Mouse (Mus musculus): ENCODE measurements at regions not wholly inside any gene's neighbourhood (a gene's known extent, or its start where the extent isn't known, plus 50 kb on each side); places are given as distances from the start of the nearest gene placed in this dataset.
A peak's percentile ranks its signal among the peaks of the same experiment; 100 is the strongest.

GRCm38 (mm10) chr12:112403688-112404240 lies 85.5 kb upstream of the A530016L24Rik start:
- no peak for TF ChIP-seq CTCF (IDR thresholded peaks at IDR 0.05; ENCODE audit: borderline replicate concordance, insufficient read depth, low read depth, low read length)
- TF ChIP-seq POLR2A (IDR thresholded peaks at IDR 0.05; ENCODE audit: borderline replicate concordance, insufficient read depth, low read length) = no peak
- WGBS = 92% methylated on average over 11 of the region's 11 CpGs
- Histone ChIP-seq H3K27me3 (ENCODE audit: control insufficient read depth, insufficient read depth, low read length) (no peaks in the 10 kb centered on the region), H3K27ac (ENCODE audit: insufficient read depth, low read length) (no peak overlapping the region), H3K4me3 (replicated peaks; ENCODE audit: insufficient read depth, low read depth, low read length) (no peak overlapping the region), H3K4me1 (ENCODE audit: control insufficient read depth, insufficient read depth, low read length) (no peaks in the 10 kb centered on the region)
- DNase-seq = no peak

- H3K27me3 ChIP-seq (ENCODE audit: control insufficient read depth, insufficient read depth, low read length) = no peaks in the 10 kb centered on the region
- 88% methylated on average over 12 of the region's 12 CpGs for WGBS
- no peak overlapping the region for H3K27ac ChIP-seq (ENCODE audit: insufficient read depth, low read length)
- TF ChIP-seq POLR2A (IDR thresholded peaks at IDR 0.05; ENCODE audit: borderline replicate concordance, insufficient read depth, low read length) = no peak
- DNase-seq = no peak
- H3K4me1 ChIP-seq (ENCODE audit: control insufficient read depth, insufficient read depth, low read length) = no peaks in the 10 kb centered on the region
- no peak overlapping the region for H3K4me3 ChIP-seq (replicated peaks; ENCODE audit: insufficient read depth, low read depth, low read length)
These were observed 84.9 kb upstream of the A530016L24Rik start for GRCm38 (mm10) chr12:112404338-112404737.

GRCm38 (mm10) chr12:112405781-112406213 lies 83.5 kb upstream of the A530016L24Rik start:
- Histone ChIP-seq H3K27me3 (ENCODE audit: control insufficient read depth, insufficient read depth, low read length) (no peaks in the 10 kb centered on the region), H3K27ac (ENCODE audit: insufficient read depth, low read length) (no peak overlapping the region), H3K4me1 (ENCODE audit: control insufficient read depth, insufficient read depth, low read length) (no peaks in the 10 kb centered on the region), H3K4me3 (replicated peaks; ENCODE audit: insufficient read depth, low read depth, low read length) (no peak overlapping the region)
- TF ChIP-seq POLR2A (IDR thresholded peaks at IDR 0.05; ENCODE audit: borderline replicate concordance, insufficient read depth, low read length) (no peak), CTCF (IDR thresholded peaks at IDR 0.05; ENCODE audit: borderline replicate concordance, insufficient read depth, low read depth, low read length) (no peak)
- no peak for DNase-seq
- WGBS = 84% methylated on average over 12 of the region's 12 CpGs

GRCm38 (mm10) chr12:112411612-112412350 lies 77.5 kb upstream of the A530016L24Rik start:
- Histone ChIP-seq H3K4me3 (replicated peaks; ENCODE audit: insufficient read depth, low read depth, low read length) (no peak overlapping the region), H3K4me1 (ENCODE audit: control insufficient read depth, insufficient read depth, low read length) (no peaks in the 10 kb centered on the region; the same call in 1 of the 2 replicates), H3K27ac (ENCODE audit: insufficient read depth, low read length) (no peak overlapping the region), H3K27me3 (ENCODE audit: control insufficient read depth, insufficient read depth, low read length) (no peaks in the 10 kb centered on the region)
- WGBS = 34% methylated on average over 13 of the region's 13 CpGs
- DNase-seq = no peak
- TF ChIP-seq POLR2A (IDR thresholded peaks at IDR 0.05; ENCODE audit: borderline replicate concordance, insufficient read depth, low read length) (no peak), CTCF (IDR thresholded peaks at IDR 0.05; ENCODE audit: borderline replicate concordance, insufficient read depth, low read depth, low read length) (peak; percentile 54; the same call in 1 of the 2 replicates)

- Histone ChIP-seq H3K4me3 (replicated peaks; ENCODE audit: insufficient read depth, low read depth, low read length) (no peak overlapping the region), H3K27me3 (ENCODE audit: control insufficient read depth, insufficient read depth, low read length) (no peaks in the 10 kb centered on the region), H3K4me1 (ENCODE audit: control insufficient read depth, insufficient read depth, low read length) (no peaks in the 10 kb centered on the region; the same call in 1 of the 2 replicates), H3K27ac (ENCODE audit: insufficient read depth, low read length) (no peak overlapping the region)
- 71% methylated on average over 2 of the region's 2 CpGs for WGBS
- TF ChIP-seq POLR2A (IDR thresholded peaks at IDR 0.05; ENCODE audit: borderline replicate concordance, insufficient read depth, low read length) (no peak), CTCF (IDR thresholded peaks at IDR 0.05; ENCODE audit: borderline replicate concordance, insufficient read depth, low read depth, low read length) (no peak)
- DNase-seq = no peak
These were observed 76.9 kb upstream of the A530016L24Rik start for GRCm38 (mm10) chr12:112412351-112412697.

GRCm38 (mm10) chr12:112415926-112416473 lies 73.2 kb upstream of the A530016L24Rik start:
- TF ChIP-seq CTCF (IDR thresholded peaks at IDR 0.05; ENCODE audit: borderline replicate concordance, insufficient read depth, low read depth, low read length) (no peak), POLR2A (IDR thresholded peaks at IDR 0.05; ENCODE audit: borderline replicate concordance, insufficient read depth, low read length) (no peak)
- Histone ChIP-seq H3K4me1 (ENCODE audit: control insufficient read depth, insufficient read depth, low read length) (no peaks in the 10 kb centered on the region; the same call in 1 of the 2 replicates), H3K27ac (ENCODE audit: insufficient read depth, low read length) (no peak overlapping the region), H3K4me3 (replicated peaks; ENCODE audit: insufficient read depth, low read depth, low read length) (no peak overlapping the region), H3K27me3 (ENCODE audit: control insufficient read depth, insufficient read depth, low read length) (no peaks in the 10 kb centered on the region)
- DNase-seq = no peak
- WGBS = 62% methylated on average over 18 of the region's 18 CpGs

GRCm38 (mm10) chr12:112416537-112416936 lies 72.7 kb upstream of the A530016L24Rik start:
- Histone ChIP-seq H3K27ac (ENCODE audit: insufficient read depth, low read length) (no peak overlapping the region), H3K4me1 (ENCODE audit: control insufficient read depth, insufficient read depth, low read length) (no peaks in the 10 kb centered on the region; the same call in 1 of the 2 replicates), H3K27me3 (ENCODE audit: control insufficient read depth, insufficient read depth, low read length) (no peaks in the 10 kb centered on the region), H3K4me3 (replicated peaks; ENCODE audit: insufficient read depth, low read depth, low read length) (no peak overlapping the region)
- WGBS = 88% methylated on average over 13 of the region's 13 CpGs
- no peak for DNase-seq
- TF ChIP-seq CTCF (IDR thresholded peaks at IDR 0.05; ENCODE audit: borderline replicate concordance, insufficient read depth, low read depth, low read length) = no peak
- TF ChIP-seq POLR2A (IDR thresholded peaks at IDR 0.05; ENCODE audit: borderline replicate concordance, insufficient read depth, low read length) = no peak

- no peak overlapping the region for H3K4me3 ChIP-seq (replicated peaks; ENCODE audit: insufficient read depth, low read depth, low read length)
- no peaks in the 10 kb centered on the region for H3K4me1 ChIP-seq (ENCODE audit: control insufficient read depth, insufficient read depth, low read length)
- TF ChIP-seq POLR2A (IDR thresholded peaks at IDR 0.05; ENCODE audit: borderline replicate concordance, insufficient read depth, low read length) = no peak
- TF ChIP-seq CTCF (IDR thresholded peaks at IDR 0.05; ENCODE audit: borderline replicate concordance, insufficient read depth, low read depth, low read length) = no peak
- no peak for DNase-seq
- no peaks in the 10 kb centered on the region for H3K27me3 ChIP-seq (ENCODE audit: control insufficient read depth, insufficient read depth, low read length)
- no peak overlapping the region for H3K27ac ChIP-seq (ENCODE audit: insufficient read depth, low read length)
- 86% methylated on average over 12 of the region's 12 CpGs for WGBS
These were observed 70.6 kb upstream of the A530016L24Rik start for GRCm38 (mm10) chr12:112418636-112419035.
